Mouse (Mus musculus) adrenal gland, adult 2 months (tissue): ENCODE results near the gene Peli2. TPM values are rescaled to one million over a fixed set of nuclear protein-coding genes. Genes with fewer than 3 reads are reported as not detected.

ENCODE experiments used
- DNase-seq: peaks from one replicate; pipeline ENCODE4 v3.0.0; 2021
- polyA plus RNA-seq: library from polyadenylated mRNA; depleted of rRNA; stranded (reverse); fragments of >200 nt; gene quantifications from 2 replicates; pipeline ENCODE4 v1.2.3, GENCODE M21; 2012
- total RNA-seq, 2 experiments: library from RNA; stranded (reverse); gene quantifications; 2 replicates each; pipeline ENCODE4 v1.2.3; 2021

Gene Peli2
- total and polyA plus RNA-seq, 3 experiments = 8.1 to 30.2 (median 26.6) TPM

DNA sequence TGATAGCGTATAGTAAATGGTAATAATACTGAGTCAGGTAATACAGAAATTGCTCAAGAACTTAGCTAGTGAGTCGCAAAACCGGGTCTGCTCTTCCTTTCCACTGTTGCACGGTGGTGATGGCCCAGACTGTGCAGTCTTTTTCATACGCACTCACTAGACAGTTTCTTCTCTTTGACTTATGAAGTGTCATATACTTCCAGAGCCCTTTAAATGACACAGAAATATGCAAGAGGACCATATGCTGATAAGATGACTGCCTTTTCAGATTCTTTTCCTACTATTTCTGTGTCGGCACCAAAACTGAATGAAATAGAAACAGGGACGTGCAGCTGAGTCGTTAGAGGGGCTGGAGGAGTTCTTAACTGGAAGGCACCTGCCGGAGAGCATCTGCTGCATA, 102.1 kb downstream of the Peli2 start:
- DNase-seq = no peak

- DNase-seq = no peak
These were observed 103.6 kb downstream of the Peli2 start for GRCm38 (mm10) chr14:48224203-48224602.

- DNase-seq = peak; percentile 67
These were observed 104.3 kb downstream of the Peli2 start for GRCm38 (mm10) chr14:48224861-48225300.

DNA sequence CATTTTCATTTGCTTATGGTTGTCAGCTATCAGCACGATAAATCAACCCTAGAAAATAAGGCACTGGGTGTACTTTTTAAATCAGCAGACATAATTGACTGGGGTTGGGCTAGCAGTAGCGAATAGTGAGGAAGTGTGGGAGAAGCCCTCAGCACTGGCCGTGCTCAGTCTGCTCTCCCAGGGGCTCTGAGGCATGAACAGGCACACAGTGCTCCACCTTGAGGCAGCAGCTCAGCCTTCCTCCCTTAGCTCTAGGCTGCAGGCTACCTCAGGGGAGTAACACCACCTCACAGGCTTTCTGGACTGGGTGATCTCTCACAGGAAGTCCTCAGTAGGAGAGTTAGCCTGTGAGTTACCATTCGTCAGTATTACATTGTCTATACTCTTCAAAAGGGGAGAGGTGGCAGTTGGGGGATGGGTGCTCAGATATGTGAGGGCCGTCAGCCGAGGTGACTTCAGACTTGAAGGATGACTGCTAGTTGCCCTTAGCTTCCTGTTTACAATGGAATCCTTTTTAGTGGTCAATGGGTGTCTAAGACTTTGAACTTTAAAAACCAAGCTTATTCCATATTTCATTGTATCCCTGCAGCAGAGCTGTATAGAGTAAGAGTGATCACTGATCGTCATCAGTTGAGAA, 105.3 kb downstream of the Peli2 start:
- DNase-seq = no peak

DNA sequence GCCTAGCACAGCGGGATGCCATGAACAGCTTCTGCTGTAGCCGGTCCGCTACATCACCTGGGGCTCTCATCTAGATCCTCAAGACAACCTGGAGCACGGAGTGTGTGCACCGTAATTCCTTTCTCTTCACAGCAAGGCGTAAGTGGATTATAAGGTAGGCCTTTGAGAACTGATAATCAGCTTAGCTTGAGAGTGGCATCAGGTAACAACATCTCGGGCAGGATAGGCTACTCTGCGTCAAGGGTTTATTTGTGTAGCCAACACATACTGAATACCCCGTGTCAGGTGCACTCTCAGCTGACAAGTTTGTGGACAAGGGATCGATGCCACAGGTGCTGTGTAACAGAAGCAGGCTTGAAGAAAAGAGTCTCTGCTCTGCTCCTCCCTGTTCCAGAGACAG, 106.1 kb downstream of the Peli2 start:
- no peak for DNase-seq

DNA sequence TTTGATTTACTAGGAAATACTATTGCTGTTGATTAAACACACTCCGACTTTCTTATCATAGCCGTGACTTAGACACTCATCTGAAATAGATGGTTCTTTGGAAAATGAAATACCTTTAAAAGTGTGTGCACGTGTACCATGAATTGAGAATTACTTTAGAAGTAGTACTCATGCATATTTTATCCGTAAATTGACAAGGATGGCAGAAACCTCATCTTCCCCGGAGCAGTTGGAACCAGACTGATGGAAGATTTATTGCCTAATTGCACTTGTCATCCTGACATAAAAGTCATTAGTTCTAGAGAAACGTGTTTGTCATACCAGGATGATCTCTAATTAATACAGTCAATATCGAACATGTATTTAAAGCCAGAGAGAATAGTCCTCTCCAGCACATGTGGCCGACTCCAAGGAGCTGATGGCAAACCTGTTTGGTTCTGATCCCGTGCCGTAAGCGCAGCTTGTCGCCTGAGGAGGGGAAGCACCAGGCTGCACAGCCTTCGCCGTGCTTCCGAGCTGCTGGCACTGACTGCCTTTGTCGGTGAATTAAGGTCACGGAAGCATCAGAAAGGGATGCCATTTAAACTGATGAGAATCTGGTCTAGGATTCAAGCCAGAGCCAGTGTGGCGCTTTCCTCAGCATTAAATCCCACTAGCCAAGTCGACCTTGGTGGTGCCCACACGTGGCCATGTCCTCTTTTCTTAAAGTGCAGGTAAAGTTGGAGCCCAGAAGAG, 114.3 kb downstream of the Peli2 start:
- DNase-seq = no peak

- no peak for DNase-seq
These were observed 120.7 kb downstream of the Peli2 start for GRCm38 (mm10) chr14:48241335-48241734.

- no peak for DNase-seq
These were observed 125.6 kb downstream of the Peli2 start for GRCm38 (mm10) chr14:48246236-48246635.

DNA sequence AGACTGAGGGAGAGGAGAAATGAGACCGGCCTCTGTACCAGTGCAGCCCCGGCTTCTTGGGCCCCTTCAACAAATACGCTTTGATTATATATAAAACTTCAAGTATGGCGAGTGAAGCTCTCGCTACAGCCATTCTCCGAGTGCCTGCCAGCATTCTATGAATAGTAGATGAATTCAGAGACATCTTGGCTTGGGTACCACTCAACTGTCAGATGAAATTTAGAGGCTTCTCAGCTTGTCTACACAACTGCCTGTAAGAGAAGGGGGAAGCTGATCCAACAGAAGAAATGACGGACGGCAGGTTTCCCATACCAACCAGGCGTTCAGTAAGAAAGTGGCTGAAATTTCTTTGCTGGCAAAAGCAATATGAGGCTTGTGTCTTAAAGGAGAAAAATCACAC, 126.3 kb downstream of the Peli2 start:
- no peak for DNase-seq

DNA sequence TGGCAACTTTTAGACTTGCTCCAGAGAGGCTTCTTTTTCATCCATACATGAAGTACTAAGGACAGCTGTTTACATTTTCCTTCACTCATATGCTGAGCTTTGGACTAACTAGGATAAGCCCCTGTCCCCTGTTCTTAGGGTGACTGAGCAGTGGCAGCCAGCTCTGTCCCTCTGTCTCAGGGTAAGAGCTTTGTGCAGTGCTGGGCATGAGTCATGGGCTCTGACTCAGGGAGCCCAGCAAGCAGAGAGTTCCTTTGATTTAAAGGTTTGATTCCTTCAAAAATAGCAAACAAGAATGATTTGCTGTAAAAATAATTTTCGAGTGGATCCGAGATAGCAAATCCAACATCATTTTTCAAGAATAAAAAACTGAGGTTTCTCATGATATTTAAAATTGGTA, 128.8 kb downstream of the Peli2 start:
- DNase-seq = peak; percentile 78

DNA sequence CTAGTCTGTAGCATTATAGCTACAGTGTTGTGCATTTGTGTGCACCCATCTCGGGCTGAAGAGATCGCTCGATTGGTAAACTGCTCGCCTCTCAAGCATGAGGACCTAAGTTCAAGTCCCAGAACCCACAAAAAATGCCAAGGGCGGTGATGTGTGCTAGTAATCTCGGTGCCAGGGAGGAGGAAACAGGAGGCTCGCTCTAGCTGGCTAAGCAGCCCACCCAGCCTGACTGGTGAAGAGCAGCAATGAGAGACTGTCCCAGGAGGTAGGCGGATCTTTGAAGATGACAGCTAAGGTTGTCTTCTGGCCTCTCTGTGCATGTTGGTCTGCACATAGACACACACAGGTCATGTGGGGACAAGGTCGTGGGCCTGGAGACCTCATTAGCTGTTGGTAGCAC, 129.3 kb downstream of the Peli2 start:
- DNase-seq = peak; percentile 31

GRCm38 (mm10) chr14:48251381-48251979, 130.9 kb downstream of the Peli2 start:
- DNase-seq = no peak

GRCm38 (mm10) chr14:48253183-48253582, 132.6 kb downstream of the Peli2 start:
- no peak for DNase-seq

DNA sequence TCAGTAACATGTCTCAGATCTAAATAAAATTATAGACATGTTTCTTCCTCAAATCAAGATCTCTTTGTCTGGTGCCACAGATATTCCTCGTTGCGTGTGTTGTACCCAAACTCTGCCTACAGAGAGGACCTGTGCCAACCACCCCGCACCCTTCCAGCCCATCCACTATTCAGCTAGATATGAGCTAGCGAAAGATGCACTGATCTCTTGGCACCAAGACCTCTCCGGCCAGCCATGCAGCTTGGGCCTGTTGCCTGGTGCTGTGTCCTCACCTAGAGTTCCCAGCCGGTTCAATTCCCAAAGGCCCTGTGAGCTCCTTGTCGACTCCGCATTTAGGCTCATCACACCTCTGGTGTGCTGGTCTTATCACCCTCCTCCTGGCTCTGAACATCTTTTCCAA, 134.1 kb downstream of the Peli2 start:
- DNase-seq = no peak

DNA sequence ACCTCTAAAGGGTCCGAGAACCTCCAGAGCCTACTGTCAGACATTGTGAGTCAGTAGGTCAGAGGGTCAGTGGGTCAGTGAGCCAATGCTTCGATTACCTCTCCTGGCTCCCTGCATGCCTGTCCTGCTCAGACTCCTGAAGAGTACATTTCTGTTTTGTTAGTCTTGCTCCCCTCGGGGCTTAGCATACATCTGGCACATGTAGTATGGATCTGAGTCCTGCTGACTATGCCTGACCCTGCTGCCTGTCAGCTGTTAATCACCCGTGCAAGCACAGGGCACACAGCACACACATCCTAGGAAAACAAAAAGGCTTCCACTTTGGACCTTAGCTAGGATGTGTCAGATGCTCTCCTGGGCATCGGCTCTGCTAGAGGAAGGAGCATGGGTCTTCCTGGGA, 134.7 kb downstream of the Peli2 start:
- no peak for DNase-seq

DNA sequence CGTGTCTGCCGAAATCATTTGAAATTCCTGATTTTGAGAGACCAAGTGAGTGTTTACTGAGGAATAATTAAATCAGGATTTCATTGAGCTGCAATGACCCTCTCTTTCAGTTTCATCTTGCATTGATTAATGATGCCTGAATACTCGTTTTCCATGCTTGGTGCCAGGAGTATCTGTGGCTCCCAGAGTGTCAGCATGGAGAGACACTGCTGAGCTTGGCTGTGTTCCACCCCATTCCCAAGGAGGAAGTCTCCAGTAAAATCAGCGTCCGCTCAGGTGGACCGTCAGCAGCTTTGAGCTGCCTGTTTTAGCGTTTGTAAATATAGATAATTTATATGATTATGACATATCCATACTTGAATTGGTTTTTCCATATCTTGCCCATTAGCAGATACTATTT, 137.1 kb downstream of the Peli2 start:
- no peak for DNase-seq

DNA sequence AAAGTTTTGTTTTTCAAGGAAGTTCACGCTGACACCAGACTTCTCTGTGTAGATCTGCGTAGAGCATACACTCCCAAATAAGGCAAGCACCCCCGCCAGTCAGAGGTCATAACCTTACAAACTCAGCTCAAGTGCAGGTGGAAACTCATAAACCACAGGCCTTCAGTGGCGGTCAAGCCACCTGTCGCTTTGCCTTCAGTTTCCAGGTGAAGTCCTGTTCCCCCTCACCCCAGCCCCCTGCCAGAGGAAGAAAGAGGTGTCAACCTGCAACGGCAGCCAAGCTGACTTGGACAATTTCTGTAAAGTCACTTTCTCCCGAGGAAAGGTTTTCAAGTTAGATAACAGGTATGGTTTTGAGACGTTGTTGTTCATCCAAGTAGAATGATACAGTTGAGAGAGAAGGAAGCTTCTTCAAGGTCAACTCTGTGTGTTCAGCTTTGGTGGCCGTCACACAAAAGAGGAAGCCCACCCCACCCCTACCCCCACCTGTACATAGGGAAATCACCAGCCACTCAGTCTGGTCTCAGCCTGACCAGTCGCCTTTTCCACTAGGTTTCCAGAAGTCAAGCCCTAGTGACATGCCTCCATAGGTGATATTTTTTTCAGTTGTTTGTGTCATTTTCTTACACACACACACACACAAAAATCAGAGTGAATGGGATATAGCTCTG, 138.2 kb downstream of the Peli2 start:
- DNase-seq = no peak

DNA sequence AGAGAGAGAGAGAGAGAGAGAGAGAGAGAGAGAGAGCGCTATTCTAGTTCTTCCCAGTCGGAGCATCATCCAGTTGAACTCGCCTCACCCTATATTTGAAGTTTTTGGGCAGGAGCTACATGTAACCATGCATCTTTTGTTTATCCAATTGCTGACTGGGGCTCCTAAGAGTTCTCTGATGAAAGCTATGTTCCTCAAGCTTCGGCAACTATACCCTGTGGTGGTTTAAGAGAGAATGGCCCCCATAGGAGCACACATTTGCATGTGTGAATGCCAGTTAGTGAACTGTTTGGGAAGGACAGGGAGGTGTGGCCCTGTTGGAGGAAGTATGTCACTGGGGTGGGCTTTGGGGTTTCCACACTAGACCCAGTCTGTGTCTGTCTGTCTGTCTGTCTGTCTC, 142.5 kb downstream of the Peli2 start:
- no peak for DNase-seq

DNA sequence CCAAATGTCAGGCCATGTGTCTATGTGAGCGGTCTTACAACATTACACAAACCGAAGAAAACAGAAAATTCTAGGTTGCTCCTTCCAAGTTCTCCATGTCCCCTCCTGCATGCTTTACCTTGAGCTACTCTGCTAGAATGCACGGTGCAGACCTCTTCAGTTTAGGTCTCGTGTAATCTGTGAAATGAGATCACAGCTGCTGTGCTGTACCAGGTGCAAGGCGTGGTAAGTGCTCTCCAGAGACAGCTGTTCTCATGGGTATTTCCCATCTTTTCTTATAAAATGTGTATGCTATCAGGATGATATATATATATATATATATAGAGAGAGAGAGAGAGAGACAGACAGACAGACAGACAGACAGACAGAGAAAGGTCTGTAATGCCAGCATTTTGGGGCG, 146.1 kb downstream of the Peli2 start:
- no peak for DNase-seq

DNA sequence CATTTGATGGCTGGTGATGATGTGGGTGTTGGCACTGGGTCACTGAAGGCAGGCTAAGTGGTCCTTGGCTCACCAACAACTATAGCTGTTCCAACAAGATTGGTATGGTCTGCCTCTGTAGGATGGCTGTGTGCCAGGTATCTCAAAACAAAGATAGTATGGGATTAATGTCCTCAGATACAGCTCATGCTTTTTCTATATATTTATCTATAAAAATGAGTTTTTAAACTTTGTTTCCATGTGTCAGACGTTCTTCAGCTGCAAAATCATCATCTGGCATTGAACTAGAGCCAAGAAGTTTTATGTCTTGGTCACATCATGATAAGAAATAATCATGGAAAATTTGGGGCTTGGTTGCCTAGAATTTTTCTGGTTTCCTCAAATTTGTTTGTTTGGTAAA, 157.7 kb downstream of the Peli2 start:
- DNase-seq = peak; percentile 47

DNA sequence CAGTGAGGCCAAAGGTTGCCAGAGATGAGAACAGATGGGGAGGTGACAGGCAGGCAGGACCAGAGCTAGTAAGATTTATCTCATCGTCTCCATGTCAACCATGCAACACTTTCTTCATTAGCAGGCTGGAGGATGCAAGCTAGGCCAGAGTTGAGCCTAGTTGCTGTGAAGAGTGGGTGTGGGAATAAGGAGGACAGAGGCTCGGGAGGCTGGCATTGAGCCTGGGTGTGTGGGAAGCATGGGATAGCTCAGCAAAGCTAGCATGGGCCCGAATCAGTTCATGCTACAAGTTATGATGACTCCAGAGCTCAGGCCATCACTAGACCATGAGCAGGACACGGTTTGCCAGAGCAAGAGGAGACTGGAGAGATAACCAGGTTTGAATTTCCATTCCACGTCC, 166.3 kb downstream of the Peli2 start:
- no peak for DNase-seq

DNA sequence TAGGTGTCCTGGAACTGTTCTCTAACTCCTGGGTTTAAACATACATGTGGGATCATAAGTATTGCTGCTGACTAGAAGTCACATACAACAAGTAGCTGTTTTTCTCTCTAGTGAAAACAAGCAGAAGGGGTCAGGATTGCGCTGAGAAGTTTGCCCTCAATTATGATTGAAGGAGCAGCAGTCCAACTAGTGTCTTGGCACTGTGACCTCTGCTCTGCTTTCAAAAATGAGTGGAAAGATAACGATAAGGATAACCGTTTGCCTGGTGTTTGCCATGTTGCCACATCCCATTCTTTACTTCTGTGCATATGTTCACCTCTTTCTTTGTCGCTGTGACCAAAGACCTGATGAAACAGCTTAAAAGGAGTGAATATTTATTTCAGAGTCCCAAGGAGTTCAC, 167.0 kb downstream of the Peli2 start:
- DNase-seq = no peak

GRCm38 (mm10) chr14:48288600-48288999, 168.0 kb downstream of the Peli2 start:
- DNase-seq = peak; percentile 32
